Mouse (Mus musculus): ENCODE results near the gene Spa17.

DNA sequence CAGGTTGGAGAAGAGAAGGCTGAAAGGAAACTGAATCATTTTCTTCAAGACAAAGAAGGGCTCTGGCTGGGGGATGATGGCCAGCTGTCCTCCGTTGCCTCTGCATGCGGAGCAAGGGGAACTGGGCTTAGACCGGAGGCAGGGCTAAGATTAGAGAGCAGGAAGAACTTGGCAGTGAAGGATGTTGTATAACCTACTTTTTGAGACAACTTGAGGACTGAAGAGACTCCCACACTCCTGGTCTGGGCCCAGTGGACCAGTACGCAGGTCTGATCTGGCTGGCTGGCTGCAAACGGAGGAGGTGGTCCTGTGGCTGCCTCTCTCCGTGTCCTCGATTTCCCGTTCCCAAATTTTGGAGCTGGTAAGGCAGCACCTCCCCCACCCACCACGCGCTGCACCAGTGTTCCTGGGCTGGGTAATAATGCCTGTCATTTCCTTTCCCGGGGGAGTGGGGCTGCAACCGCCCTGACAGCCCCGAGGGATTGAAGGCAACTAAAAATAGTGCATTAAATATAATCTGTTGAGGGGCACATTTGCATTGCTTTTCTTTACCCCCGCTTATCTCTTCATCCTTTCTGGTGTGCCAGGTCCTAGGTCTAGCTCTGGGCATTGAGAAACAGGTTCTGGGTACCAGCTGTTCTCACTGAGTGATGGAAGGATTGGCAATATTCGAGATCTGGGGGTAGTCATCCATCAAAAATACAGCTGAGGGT is 45.5 kb downstream of the Spa17 start:
- TF ChIP-seq MEF2A (IDR thresholded peaks at IDR 0.05; ENCODE audit: extremely low read depth, insufficient replicate concordance, low read depth, low read length, poor library complexity, severe bottlenecking) (no peak), MAX (IDR thresholded peaks at IDR 0.05; ENCODE audit: low read length) (no peak)
